Mouse (Mus musculus) MEL (cell line): ENCODE measurements around the gene Tmsb15a. TPM values are rescaled to one million over a fixed set of nuclear protein-coding genes. Genes with fewer than 3 reads are reported as not detected.

Source experiments
- DNase-seq: peaks from one replicate; pipeline ENCODE4 v3.0.0; 2011; ENCODE audit warnings: low read depth, low spot score
- H3K27ac ChIP-seq: 2 replicates; pipeline ENCODE4 v1.5.1; 2012; ENCODE audit warnings: low read depth, mild to moderate bottlenecking, control low read depth, low read length, moderate library complexity; ENCODE audit not compliant: control insufficient read depth
- H3K27me3 ChIP-seq, 2 experiments: fragments of 150-350 bp in 1 of 2; sonication (generic) in 1 of 2; 2 replicates each; pipeline ENCODE4 v1.6.1; 2012; ENCODE audit warnings: low read length in 2 of 2, mild to moderate bottlenecking in 2 of 2, improper control_type of control experiment in 1 of 2, moderate library complexity in 1 of 2; ENCODE audit not compliant: insufficient read depth in 2 of 2, control insufficient read depth in 1 of 2
- H3K36me3 ChIP-seq, 2 experiments: 2 replicates each; pipeline ENCODE4 v1.6.1; 2012 to 2014; ENCODE audit warnings: low read length in 2 of 2, improper control_type of control experiment in 1 of 2, inconsistent platforms in 1 of 2, mild to moderate bottlenecking in 1 of 2; ENCODE audit not compliant: insufficient read depth in 2 of 2, control insufficient read depth in 1 of 2
- H3K4me1 ChIP-seq, 2 experiments: fragments of 150-350 bp in 1 of 2; sonication (generic) in 1 of 2; 2 replicates each; pipeline ENCODE4 v1.6.1; 2012; ENCODE audit warnings: low read length in 2 of 2, improper control_type of control experiment in 1 of 2, mild to moderate bottlenecking in 1 of 2; ENCODE audit not compliant: insufficient read depth in 2 of 2, control insufficient read depth in 1 of 2
- H3K4me3 ChIP-seq, 2 experiments: fragments of 150-350 bp in 1 of 2; sonication (generic) in 1 of 2; 2 replicates each; pipeline ENCODE4 v1.5.1; 2012; ENCODE audit warnings: low read depth in 2 of 2, low read length in 2 of 2, mild to moderate bottlenecking in 2 of 2, moderate library complexity in 2 of 2, control low read depth in 1 of 2, improper control_type of control experiment in 1 of 2; ENCODE audit not compliant: control insufficient read depth in 1 of 2, insufficient read depth in 1 of 2
- H3K79me2 ChIP-seq: 2 replicates; pipeline ENCODE4 v1.6.1; 2012; ENCODE audit warnings: mild to moderate bottlenecking, low read length, moderate library complexity; ENCODE audit not compliant: control insufficient read depth, poor library complexity, insufficient read depth
- H3K9ac ChIP-seq: 2 replicates; pipeline ENCODE4 v1.6.1; 2012; ENCODE audit warnings: low read depth, mild to moderate bottlenecking, control low read depth, low read length, moderate library complexity; ENCODE audit not compliant: control insufficient read depth, poor library complexity, severe bottlenecking
- H3K9me3 ChIP-seq: fragments of 150-350 bp; sonication (generic); replicated peaks from 2 replicates; pipeline ENCODE4 v1.6.1; 2012; ENCODE audit warnings: mild to moderate bottlenecking, low read length, improper control_type of control experiment, moderate library complexity; ENCODE audit not compliant: insufficient read depth
- BHLHE40 ChIP-seq: IDR thresholded peaks from 2 replicates; pipeline ENCODE4 v1.6.1; 2012; ENCODE audit warnings: low read depth, mild to moderate bottlenecking, inconsistent platforms, low read length, improper control_type of control experiment, borderline replicate concordance
- CHD1 ChIP-seq: IDR thresholded peaks from 2 replicates; pipeline ENCODE4 v1.6.1; 2012; ENCODE audit warnings: low read depth, mild to moderate bottlenecking, inconsistent platforms, low read length, improper control_type of control experiment
- CTCF ChIP-seq, 3 experiments: IDR thresholded peaks in 2 of 3; conservative IDR thresholded peaks in 1 of 3; 2 replicates each; pipeline ENCODE4 v1.5.1; 2011 to 2012; ENCODE audit warnings: low read length in 3 of 3, low read depth in 2 of 3, mild to moderate bottlenecking in 2 of 3, improper control_type of control experiment in 1 of 3, inconsistent platforms in 1 of 3, mixed read lengths in 1 of 3, moderate library complexity in 1 of 3; ENCODE audit not compliant: control insufficient read depth in 1 of 3, insufficient read depth in 1 of 3, poor library complexity in 1 of 3, severe bottlenecking in 1 of 3
- EP300 ChIP-seq, 2 experiments: IDR thresholded peaks; 2 replicates each; pipeline ENCODE4 v1.6.1; 2011; ENCODE audit warnings: improper control_type of control experiment in 2 of 2, low read length in 2 of 2, low read depth in 1 of 2, mild to moderate bottlenecking in 1 of 2
- GABPA ChIP-seq: IDR thresholded peaks from 2 replicates; pipeline ENCODE4 v1.6.1; 2012; ENCODE audit warnings: low read depth, mild to moderate bottlenecking, inconsistent platforms, low read length, improper control_type of control experiment, moderate library complexity
- JUND ChIP-seq: IDR thresholded peaks from 2 replicates; pipeline ENCODE4 v1.6.1; 2011; ENCODE audit warnings: low read depth, mild to moderate bottlenecking, improper control_type of control experiment, low read length
- MAFK ChIP-seq: IDR thresholded peaks from 2 replicates; pipeline ENCODE4 v1.6.1; 2011; ENCODE audit warnings: low read depth, mild to moderate bottlenecking, low read length, improper control_type of control experiment, borderline replicate concordance
- MAX ChIP-seq: IDR thresholded peaks from 2 replicates; pipeline ENCODE4 v1.6.1; 2011; ENCODE audit warnings: low read length, improper control_type of control experiment
- MAZ ChIP-seq: IDR thresholded peaks from 2 replicates; pipeline ENCODE4 v1.6.1; 2012; ENCODE audit warnings: low read depth, mild to moderate bottlenecking, inconsistent platforms, low read length, improper control_type of control experiment
- MYB ChIP-seq: IDR thresholded peaks from 2 replicates; pipeline ENCODE4 v1.6.1; 2011; ENCODE audit warnings: mild to moderate bottlenecking, low read depth, low read length, improper control_type of control experiment
- MYC ChIP-seq: IDR thresholded peaks from 2 replicates; pipeline ENCODE4 v1.6.1; 2011; ENCODE audit warnings: low read depth, mild to moderate bottlenecking, low read length, improper control_type of control experiment, moderate library complexity
- NRF1 ChIP-seq: IDR thresholded peaks from 2 replicates; pipeline ENCODE4 v1.6.1; 2014; ENCODE audit warnings: low read depth, mild to moderate bottlenecking, inconsistent platforms, low read length, improper control_type of control experiment, moderate library complexity; ENCODE audit not compliant: poor library complexity, insufficient read depth, severe bottlenecking
- POLR2A ChIP-seq, 2 experiments: IDR thresholded peaks; 2 replicates each; pipeline ENCODE4 v1.6.1; 2011 to 2012; ENCODE audit warnings: low read length in 2 of 2, mild to moderate bottlenecking in 2 of 2, control low read depth in 1 of 2, improper control_type of control experiment in 1 of 2, low read depth in 1 of 2, moderate library complexity in 1 of 2; ENCODE audit not compliant: control insufficient read depth in 1 of 2, insufficient read depth in 1 of 2, poor library complexity in 1 of 2
- POLR2AphosphoS5 ChIP-seq: IDR thresholded peaks from 2 replicates; pipeline ENCODE4 v1.6.1; 2012; ENCODE audit warnings: low read depth, borderline replicate concordance, mild to moderate bottlenecking, inconsistent platforms, low read length, moderate library complexity, mixed read lengths
- RAD21 ChIP-seq: IDR thresholded peaks from 2 replicates; pipeline ENCODE4 v1.6.1; 2011; ENCODE audit warnings: mild to moderate bottlenecking, low read depth, low read length, improper control_type of control experiment
- RCOR1 ChIP-seq: IDR thresholded peaks from 2 replicates; pipeline ENCODE4 v1.6.1; 2012; ENCODE audit warnings: low read depth, mild to moderate bottlenecking, inconsistent platforms, low read length, improper control_type of control experiment
- SIN3A ChIP-seq: IDR thresholded peaks from 2 replicates; pipeline ENCODE4 v1.6.1; 2012; ENCODE audit warnings: low read length, improper control_type of control experiment, inconsistent platforms
- TAL1 ChIP-seq: IDR thresholded peaks from 2 replicates; pipeline ENCODE4 v1.6.1; 2012; ENCODE audit warnings: mild to moderate bottlenecking, inconsistent platforms, low read length, moderate library complexity, mixed read lengths
- TBP ChIP-seq: IDR thresholded peaks from 2 replicates; pipeline ENCODE4 v1.8.0; 2011; ENCODE audit warnings: low read depth, low read length, improper control_type of control experiment
- TCF12 ChIP-seq: IDR thresholded peaks from 2 replicates; pipeline ENCODE4 v1.6.1; 2014; ENCODE audit warnings: low read depth, mild to moderate bottlenecking, inconsistent platforms, low read length, improper control_type of control experiment, moderate library complexity
- ZC3H11A ChIP-seq: IDR thresholded peaks from 2 replicates; pipeline ENCODE4 v1.6.1; 2012; ENCODE audit warnings: low read depth, mild to moderate bottlenecking, inconsistent platforms, low read length, improper control_type of control experiment
- ZKSCAN1 ChIP-seq: IDR thresholded peaks from 2 replicates; pipeline ENCODE4 v1.6.1; 2012; ENCODE audit warnings: low read depth, mild to moderate bottlenecking, inconsistent platforms, low read length, improper control_type of control experiment, moderate library complexity
- ZMIZ1 ChIP-seq: IDR thresholded peaks from 2 replicates; pipeline ENCODE4 v1.6.1; 2012; ENCODE audit warnings: low read depth, mild to moderate bottlenecking, inconsistent platforms, low read length, improper control_type of control experiment, moderate library complexity
- ZNF384 ChIP-seq: IDR thresholded peaks from 2 replicates; pipeline ENCODE4 v1.6.1; 2012; ENCODE audit warnings: low read depth, mild to moderate bottlenecking, inconsistent platforms, low read length, improper control_type of control experiment
- polyA plus RNA-seq, 2 experiments: library from polyadenylated mRNA; stranded (reverse) in 1 of 2; unstranded in 1 of 2; fragments of >175 nt in 1 of 2; fragments of >200 nt in 1 of 2; gene quantifications; 2 replicates each; pipeline versions ENCODE4 v1.2.1 to v1.2.4; 2012; ENCODE audit warnings: low replicate concordance in 2 of 2, low read depth in 1 of 2; ENCODE audit not compliant: insufficient read length in 2 of 2, insufficient read depth in 1 of 2, missing spikeins in 1 of 2
- total RNA-seq: library from RNA; depleted of rRNA; stranded (reverse); fragments of 300-350 nt; gene quantifications from 2 replicates; pipeline ENCODE4 v1.2.3, GENCODE M21; 2012

The Tmsb15a gene
- total and polyA plus RNA-seq, 3 experiments, result not detected

- Histone ChIP-seq H3K27me3 (no peaks in the 10 kb centered on the region), H3K4me1 (no peaks in the 10 kb centered on the region), H3K4me3 (no peak overlapping the region), H3K9me3 (no peaks in the 10 kb centered on the region), H3K27ac (no peak overlapping the region), H3K36me3 (no peaks in the 10 kb centered on the region), H3K9ac (no peak overlapping the region), H3K79me2 (no peaks in the 10 kb centered on the region)
- DNase-seq, result no peak
- TF ChIP-seq CTCF (IDR thresholded peaks at IDR 0.05 in 2 of 3, conservative IDR thresholded peaks at IDR 0.05 in 1 of 3; ENCODE audit: control insufficient read depth in 1 of 3, insufficient read depth in 1 of 3, low read depth in 2 of 3, low read length in 3 of 3, poor library complexity in 1 of 3, severe bottlenecking in 1 of 3) (no peak; a peak in 1 of 6 replicates), JUND (no peak), MAZ (no peak), RCOR1 (no peak), ZKSCAN1 (no peak), POLR2A (IDR thresholded peaks at IDR 0.05; ENCODE audit: control insufficient read depth in 1 of 2, insufficient read depth in 1 of 2, low read depth in 1 of 2, low read length in 2 of 2, poor library complexity in 1 of 2) (no peak), EP300 (IDR thresholded peaks at IDR 0.05; ENCODE audit: low read depth in 1 of 2, low read length in 2 of 2) (no peak), GABPA (no peak), POLR2AphosphoS5 (no peak), RAD21 (no peak), MYC (no peak), SIN3A (no peak), TBP (no peak), ZMIZ1 (no peak), ZC3H11A (no peak), BHLHE40 (no peak), CHD1 (no peak), NRF1 (no peak), MYB (no peak)
Observed at GRCm38 (mm10) chrX:135704349-135704748, 20.7 kb downstream of the Tmsb15a start.

- TF ChIP-seq MAX (no peak), TAL1 (no peak), CTCF (IDR thresholded peaks at IDR 0.05 in 2 of 3, conservative IDR thresholded peaks at IDR 0.05 in 1 of 3; ENCODE audit: control insufficient read depth in 1 of 3, insufficient read depth in 1 of 3, low read depth in 2 of 3, low read length in 3 of 3, poor library complexity in 1 of 3, severe bottlenecking in 1 of 3) (no peak), POLR2A (IDR thresholded peaks at IDR 0.05; ENCODE audit: control insufficient read depth in 1 of 2, insufficient read depth in 1 of 2, low read depth in 1 of 2, low read length in 2 of 2, poor library complexity in 1 of 2) (no peak), TCF12 (no peak), ZNF384 (no peak), MAFK (peak; percentile 70; the same call in 1 of the 2 replicates), POLR2AphosphoS5 (no peak)
- Histone ChIP-seq H3K9me3 (no peaks in the 10 kb centered on the region), H3K4me3 (no peak overlapping the region), H3K4me1 (no peaks in the 10 kb centered on the region), H3K79me2 (no peaks in the 10 kb centered on the region), H3K36me3 (no peaks in the 10 kb centered on the region), H3K27ac (no peak overlapping the region), H3K27me3 (no peaks in the 10 kb centered on the region), H3K9ac (no peak overlapping the region)
- DNase-seq, result no peak
Observed at GRCm38 (mm10) chrX:135703111-135703510, 21.9 kb downstream of the Tmsb15a start.
